Mouse (Mus musculus): ENCODE measurements at regions not wholly inside any gene's neighbourhood (a gene's known extent, or its start where the extent isn't known, plus 50 kb on each side); places are given as distances from the start of the nearest gene placed in this dataset.

DNA sequence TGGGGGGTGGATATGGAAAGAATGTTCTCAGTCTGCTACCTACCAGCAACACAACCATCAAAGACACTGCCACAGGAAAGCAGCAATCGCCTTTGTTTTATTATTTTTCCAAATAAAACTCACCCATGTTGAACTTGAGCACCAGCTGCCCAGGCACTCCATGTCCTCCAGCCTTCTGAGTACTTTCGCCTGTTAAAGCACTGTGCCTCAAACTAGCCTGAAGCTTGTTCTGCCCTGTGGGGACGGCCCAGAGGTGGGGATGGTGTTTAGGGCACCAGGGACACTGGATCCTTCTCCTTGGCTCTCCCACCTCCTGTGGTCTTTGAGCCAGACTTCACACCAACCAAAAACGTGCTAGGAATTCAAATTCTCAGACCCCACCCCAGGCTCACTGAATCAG, 269.0 kb upstream of the Pkdcc start:
- no peaks in the 10 kb centered on the region for H3K36me3 ChIP-seq (ENCODE audit: insufficient read depth, low read length)
- no peak for ATAC-seq (ENCODE audit: low FRiP score)
- 59% methylated on average over 4 of the region's 4 CpGs for WGBS
- H3K27ac ChIP-seq (ENCODE audit: low read depth, low read length): no peak overlapping the region
- no peaks in the 10 kb centered on the region for H3K27me3 ChIP-seq (ENCODE audit: insufficient read depth, low read length)
- no peak for TF ChIP-seq CTCF (IDR thresholded peaks at IDR 0.05)
- no peak overlapping the region for H3K4me3 ChIP-seq (ENCODE audit: low read depth, low read length)
- H3K4me2 ChIP-seq (ENCODE audit: low read depth, low read length, poor library complexity, severe bottlenecking): no peak overlapping the region
- no peak overlapping the region for H3K9ac ChIP-seq (replicated peaks; ENCODE audit: low read length, poor library complexity, severe bottlenecking)
- H3K9me3 ChIP-seq (ENCODE audit: low read length): no peaks in the 10 kb centered on the region
- DNase-seq (ENCODE audit: low spot score): no peak
- H3K4me1 ChIP-seq (ENCODE audit: insufficient read depth, low read length): no peaks in the 10 kb centered on the region

DNA sequence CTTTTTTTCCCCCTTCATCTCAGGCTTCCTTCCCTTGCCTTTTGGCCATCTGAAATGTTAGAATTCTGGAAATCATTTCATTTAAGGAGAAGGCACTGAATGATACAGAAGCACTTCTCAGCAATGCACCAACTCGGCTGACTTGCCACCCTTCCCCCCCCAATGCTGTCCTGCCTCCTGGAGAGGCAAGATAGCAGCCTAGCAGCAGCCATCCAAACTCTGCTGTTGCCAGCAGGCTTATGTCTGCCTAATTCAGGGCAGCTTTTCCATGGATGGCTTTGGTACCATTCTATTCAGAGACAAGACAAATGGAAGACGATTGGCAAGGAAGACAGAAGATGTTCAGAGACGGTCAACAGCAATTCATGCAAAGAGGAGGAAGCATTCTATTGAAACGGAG, 265.3 kb upstream of the Pkdcc start:
- ATAC-seq (ENCODE audit: low FRiP score) (no peak), DNase-seq (ENCODE audit: low spot score) (no peak)
- Histone ChIP-seq H3K36me3 (ENCODE audit: insufficient read depth, low read length) (no peaks in the 10 kb centered on the region), H3K9me3 (ENCODE audit: low read length) (no peaks in the 10 kb centered on the region), H3K27ac (ENCODE audit: low read depth, low read length) (no peak overlapping the region), H3K4me1 (ENCODE audit: insufficient read depth, low read length) (no peaks in the 10 kb centered on the region), H3K27me3 (ENCODE audit: insufficient read depth, low read length) (no peaks in the 10 kb centered on the region), H3K4me3 (ENCODE audit: low read depth, low read length) (no peak overlapping the region), H3K9ac (replicated peaks; ENCODE audit: low read length, poor library complexity, severe bottlenecking) (no peak overlapping the region), H3K4me2 (ENCODE audit: low read depth, low read length, poor library complexity, severe bottlenecking) (no peak overlapping the region)
- TF ChIP-seq CTCF (IDR thresholded peaks at IDR 0.05): no peak
- 20% methylated on average over 4 of the region's 4 CpGs for WGBS

DNA sequence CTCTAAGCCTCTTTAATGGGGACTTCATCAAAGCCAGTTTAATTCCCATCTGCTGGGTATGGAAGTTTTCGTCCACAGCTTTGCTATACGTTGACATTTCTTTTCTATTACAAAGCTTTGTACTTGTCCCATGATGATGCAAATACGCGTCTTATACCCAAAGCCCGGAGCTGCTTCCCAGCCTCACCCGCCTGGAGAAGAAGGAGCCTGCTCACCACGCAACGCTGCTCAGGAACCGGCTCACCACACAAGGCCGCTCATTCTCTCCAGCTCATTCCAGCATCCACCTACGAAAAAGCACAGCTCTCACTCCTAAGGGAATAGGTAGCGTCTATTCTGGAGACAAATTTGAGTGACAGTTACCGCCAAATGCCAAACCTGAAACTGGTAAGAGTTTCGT, 264.8 kb upstream of the Pkdcc start:
- Histone ChIP-seq H3K9me3 (ENCODE audit: low read length) (no peaks in the 10 kb centered on the region), H3K9ac (replicated peaks; ENCODE audit: low read length, poor library complexity, severe bottlenecking) (no peak overlapping the region), H3K27ac (ENCODE audit: low read depth, low read length) (no peak overlapping the region), H3K27me3 (ENCODE audit: insufficient read depth, low read length) (no peaks in the 10 kb centered on the region), H3K4me3 (ENCODE audit: low read depth, low read length) (no peak overlapping the region), H3K4me2 (ENCODE audit: low read depth, low read length, poor library complexity, severe bottlenecking) (no peak overlapping the region), H3K4me1 (ENCODE audit: insufficient read depth, low read length) (no peaks in the 10 kb centered on the region), H3K36me3 (ENCODE audit: insufficient read depth, low read length) (no peaks in the 10 kb centered on the region)
- WGBS: 45% methylated on average over 14 of the region's 14 CpGs
- ATAC-seq (ENCODE audit: low FRiP score) (no peak), DNase-seq (ENCODE audit: low spot score) (no peak)
- TF ChIP-seq CTCF (IDR thresholded peaks at IDR 0.05): no peak

DNA sequence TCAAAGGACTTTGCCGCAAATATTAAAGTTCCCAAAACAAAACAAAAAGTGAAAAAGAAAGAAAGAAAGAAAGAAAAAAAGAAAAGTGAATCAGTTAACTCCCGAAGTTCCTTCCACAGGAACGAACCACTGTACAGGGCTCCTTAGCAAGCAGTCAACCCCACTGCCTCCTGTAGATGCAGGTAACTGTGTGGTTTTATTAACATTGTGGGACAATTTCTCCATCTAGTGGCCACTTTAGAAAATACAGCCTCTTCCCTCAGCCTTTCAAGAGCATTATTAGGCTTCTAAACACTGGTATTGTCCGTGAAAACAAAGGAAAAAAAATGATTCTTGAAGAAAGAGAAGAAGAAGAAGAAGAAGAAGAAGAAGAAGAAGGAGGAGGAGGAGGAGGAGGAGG, 257.7 kb upstream of the Pkdcc start:
- WGBS: 35% methylated on average over 4 of the region's 4 CpGs
- Histone ChIP-seq H3K9me3 (ENCODE audit: low read length) (no peaks in the 10 kb centered on the region), H3K9ac (replicated peaks; ENCODE audit: low read length, poor library complexity, severe bottlenecking) (no peak overlapping the region), H3K4me3 (ENCODE audit: low read depth, low read length) (no peak overlapping the region), H3K27ac (ENCODE audit: low read depth, low read length) (no peak overlapping the region), H3K4me1 (ENCODE audit: insufficient read depth, low read length) (no peaks in the 10 kb centered on the region), H3K4me2 (ENCODE audit: low read depth, low read length, poor library complexity, severe bottlenecking) (no peak overlapping the region), H3K27me3 (ENCODE audit: insufficient read depth, low read length) (no peaks in the 10 kb centered on the region), H3K36me3 (ENCODE audit: insufficient read depth, low read length) (no peaks in the 10 kb centered on the region)
- ATAC-seq (ENCODE audit: low FRiP score) (0 out of 2 replicates have a peak, but pooled peaks have one; percentile 44), DNase-seq (ENCODE audit: low spot score) (peak; percentile 91)
- peak; percentile 89 for TF ChIP-seq CTCF (IDR thresholded peaks at IDR 0.05)

DNA sequence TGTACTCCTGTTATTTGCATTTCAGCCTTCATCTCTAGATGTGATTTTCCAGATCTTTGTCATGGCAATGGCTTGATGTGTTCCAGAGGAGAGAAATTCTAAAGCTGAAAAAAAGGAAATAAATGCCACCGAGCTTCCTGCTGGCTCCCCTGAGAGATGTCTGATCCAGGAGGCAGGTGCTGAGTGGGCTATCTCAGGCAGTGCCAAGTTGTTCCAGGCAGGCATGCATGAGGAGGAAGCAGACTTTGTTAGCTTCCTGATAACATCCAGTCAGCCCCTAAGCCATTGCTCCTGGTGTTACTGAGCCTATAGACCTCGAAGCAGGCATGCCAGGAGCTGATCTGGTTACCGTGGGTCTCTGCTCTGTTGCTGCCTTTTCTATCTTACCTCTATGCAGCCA, 251.7 kb upstream of the Pkdcc start:
- no peaks in the 10 kb centered on the region for H3K4me1 ChIP-seq (ENCODE audit: insufficient read depth, low read length)
- 80% methylated on average over 3 of the region's 3 CpGs for WGBS
- ATAC-seq (ENCODE audit: low FRiP score): no peak

DNA sequence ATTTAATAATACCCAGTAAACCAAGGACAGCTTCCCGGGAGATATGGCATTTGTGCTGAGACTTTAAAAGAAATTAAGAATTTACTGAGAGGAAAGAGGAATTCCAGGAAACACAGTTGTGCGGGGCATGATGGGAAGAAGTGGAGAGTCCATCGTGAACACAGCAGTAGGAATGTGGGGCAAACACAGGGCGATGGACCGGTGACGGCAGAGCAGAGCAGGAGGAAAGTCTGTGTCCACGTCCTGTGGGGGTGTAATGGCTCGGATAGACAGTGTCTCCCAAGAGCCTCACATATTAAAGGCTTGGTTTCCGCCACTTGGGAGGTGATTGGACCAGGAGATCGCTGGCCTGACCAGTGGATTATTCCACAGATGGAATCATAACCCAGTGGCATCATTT, 215.4 kb upstream of the Pkdcc start:
- Histone ChIP-seq H3K4me3 (ENCODE audit: low read depth, low read length) (no peak overlapping the region), H3K27ac (ENCODE audit: low read depth, low read length) (no peak overlapping the region), H3K9ac (replicated peaks; ENCODE audit: low read length, poor library complexity, severe bottlenecking) (no peak overlapping the region), H3K4me2 (ENCODE audit: low read depth, low read length, poor library complexity, severe bottlenecking) (no peak overlapping the region), H3K9me3 (ENCODE audit: low read length) (no peaks in the 10 kb centered on the region), H3K4me1 (ENCODE audit: insufficient read depth, low read length) (no peaks in the 10 kb centered on the region), H3K27me3 (ENCODE audit: insufficient read depth, low read length) (no peaks in the 10 kb centered on the region), H3K36me3 (ENCODE audit: insufficient read depth, low read length) (no peaks in the 10 kb centered on the region)
- ATAC-seq (ENCODE audit: low FRiP score) (no peak), DNase-seq (ENCODE audit: low spot score) (no peak)
- TF ChIP-seq CTCF (IDR thresholded peaks at IDR 0.05): no peak
- WGBS: 77% methylated on average over 10 of the region's 10 CpGs

More for the DNA sequence above, 251.7 kb upstream of the Pkdcc start:
- H3K27ac ChIP-seq (ENCODE audit: low read depth, low read length): no peak overlapping the region
- H3K9me3 ChIP-seq (ENCODE audit: low read length): no peaks in the 10 kb centered on the region
- no peak overlapping the region for H3K4me2 ChIP-seq (ENCODE audit: low read depth, low read length, poor library complexity, severe bottlenecking)
- H3K36me3 ChIP-seq (ENCODE audit: insufficient read depth, low read length): no peaks in the 10 kb centered on the region
- TF ChIP-seq CTCF (IDR thresholded peaks at IDR 0.05): no peak
- H3K27me3 ChIP-seq (ENCODE audit: insufficient read depth, low read length): no peaks in the 10 kb centered on the region
- H3K9ac ChIP-seq (replicated peaks; ENCODE audit: low read length, poor library complexity, severe bottlenecking): no peak overlapping the region
- H3K4me3 ChIP-seq (ENCODE audit: low read depth, low read length): no peak overlapping the region
- no peak for DNase-seq (ENCODE audit: low spot score)

All from midbrain, postnatal 0 days (tissue).